Mouse (Mus musculus) adrenal gland, postnatal 10 days (tissue): ENCODE measurements around the gene Kmt2a. TPM values are rescaled to one million over a fixed set of nuclear protein-coding genes. Genes with fewer than 3 reads are reported as not detected.
A peak's percentile ranks its signal among the peaks of the same experiment; 100 is the strongest.

Experiments
- DNase-seq: peaks from one replicate; pipeline ENCODE4 v3.0.0; 2021; ENCODE audit warnings: mixed read lengths
- long read RNA-seq, 2 experiments: library from polyadenylated mRNA; stranded (forward); transcript quantifications; one replicate each; pipeline ENCODE4 v2.0.0; 2021
- total RNA-seq, 2 experiments: library from RNA; stranded (reverse); gene quantifications; 2 replicates each; pipeline ENCODE4 v1.2.3; 2021

Kmt2a gene
- 10 to 100 TPM; 21.4 to 34.8 TPM for total RNA-seq
- long read RNA-seq, experiment 1, partial matches to known transcripts, result 1 of 7 reads
- long read RNA-seq, experiment 1, other reads (novel, unspliced or antisense), result 6 of 7 reads
- long read RNA-seq, experiment 2, partial matches to known transcripts, result 0 of 8 reads
- long read RNA-seq, experiment 2, other reads (novel, unspliced or antisense), result 8 of 8 reads

DNA sequence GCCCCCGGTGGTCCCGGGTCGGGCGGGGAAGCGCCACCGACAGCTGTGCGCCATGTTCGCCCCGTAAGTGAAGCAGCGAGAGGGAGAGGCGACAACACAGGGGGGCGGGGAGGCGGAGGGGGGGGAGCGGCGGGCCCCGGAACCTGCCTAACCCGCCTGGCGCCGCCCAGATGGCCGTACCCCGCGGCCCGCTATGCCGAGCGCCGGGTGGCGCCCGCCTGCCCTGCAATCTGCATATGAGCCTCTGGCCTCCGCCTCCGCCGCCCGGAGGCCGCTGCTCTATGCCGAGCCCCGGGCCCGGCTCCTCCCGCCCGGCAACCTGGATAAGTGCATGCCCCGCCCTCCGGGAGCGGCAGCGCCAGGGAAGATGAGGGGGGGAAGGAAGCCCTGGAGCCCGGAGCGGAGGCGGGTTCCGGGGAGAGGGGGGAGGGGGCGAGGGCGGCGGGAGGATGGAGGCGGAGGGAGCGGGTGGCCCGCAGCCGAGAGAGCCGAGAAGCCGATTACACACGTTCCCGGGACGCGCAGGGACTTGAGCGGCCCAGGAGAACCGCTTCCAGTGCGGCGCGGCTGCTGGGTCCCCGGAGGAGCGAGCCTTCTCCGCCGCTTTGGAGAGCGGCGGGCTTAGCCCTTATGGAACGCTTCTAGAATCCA is at the start of gene Kmt2a:
Gene Kmt2a (minus strand): TSS at position 76 of the 651 bp plus-strand sequence.
- DNase-seq, result peak; percentile 100

DNA sequence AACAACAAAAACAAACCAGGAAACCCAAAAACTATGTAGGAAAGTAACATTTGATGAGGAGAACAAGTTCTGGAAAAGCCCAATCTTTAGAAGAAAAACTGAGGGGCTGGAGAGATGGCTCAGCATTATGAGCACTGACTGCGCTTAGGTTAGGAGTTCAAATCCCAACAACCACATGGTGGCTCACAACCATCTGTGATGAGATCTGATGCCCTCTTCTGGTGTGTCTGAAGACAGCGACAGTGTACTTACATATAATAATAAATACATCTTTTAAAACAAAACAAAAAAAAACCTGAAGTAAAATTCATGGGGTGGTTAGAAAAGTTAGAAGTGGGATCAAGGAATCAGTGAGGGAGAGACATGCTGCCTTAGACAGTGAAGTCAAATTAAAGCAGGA is 40.4 kb upstream of the Kmt2a start:
- DNase-seq, result no peak

DNA sequence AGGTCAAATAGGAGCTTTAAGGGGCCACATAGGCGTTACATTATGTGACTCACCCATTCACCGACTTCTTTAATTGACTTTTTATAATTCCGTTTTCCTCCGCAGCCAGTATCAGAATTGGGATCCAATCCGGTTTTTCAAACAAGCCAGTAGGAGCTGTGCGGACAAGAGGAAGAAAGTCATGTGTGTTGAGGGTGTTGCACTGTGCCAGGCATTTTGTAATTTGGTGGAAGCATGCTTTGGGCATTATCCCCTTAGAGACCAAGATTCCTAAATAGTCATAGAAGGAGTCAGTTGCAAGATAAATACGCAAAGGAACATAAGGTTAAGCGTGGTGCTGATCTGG is 40.0 kb upstream of the Kmt2a start:
- no peak for DNase-seq

DNA sequence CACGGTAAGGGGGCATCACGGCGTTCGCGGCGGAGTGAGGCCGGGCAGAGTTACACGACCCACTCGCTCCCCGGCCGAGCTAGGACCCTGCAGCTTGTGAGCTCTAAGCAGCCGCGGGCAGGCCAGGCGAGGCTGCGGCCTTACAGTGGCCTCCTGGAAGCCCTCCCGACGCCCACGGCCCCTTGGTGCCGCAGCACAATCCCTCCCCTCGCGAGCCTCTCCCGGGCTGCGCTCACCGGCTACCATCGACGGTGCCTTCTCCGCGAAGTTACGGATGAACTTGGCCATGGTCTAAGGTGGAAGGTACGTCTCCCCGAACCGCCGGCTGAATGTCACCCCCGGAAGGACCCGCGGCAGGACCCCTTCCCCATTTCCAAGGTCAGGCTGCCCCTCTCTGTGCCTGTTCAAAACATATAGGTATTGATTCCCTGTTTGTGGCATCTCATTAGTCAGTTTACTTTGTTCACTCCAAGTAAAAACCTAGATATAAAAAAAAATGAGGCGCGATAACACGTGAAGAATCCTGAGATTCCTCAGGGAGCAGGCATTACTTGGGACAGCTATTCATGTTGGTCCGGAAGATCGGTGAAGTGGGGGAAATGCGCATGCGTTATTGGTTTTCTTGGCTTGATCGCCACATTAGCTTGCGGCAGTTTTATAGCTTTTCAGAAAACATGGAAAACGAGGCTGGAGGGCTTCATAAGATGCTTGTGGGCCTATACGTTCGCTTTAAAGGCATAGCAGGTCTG is 39.5 kb upstream of the Kmt2a start, which contains the start of gene Atp5l:
Gene Atp5l (minus strand): TSS at position 369 of the 749 bp plus-strand sequence.
- peak; percentile 85 for DNase-seq

DNA sequence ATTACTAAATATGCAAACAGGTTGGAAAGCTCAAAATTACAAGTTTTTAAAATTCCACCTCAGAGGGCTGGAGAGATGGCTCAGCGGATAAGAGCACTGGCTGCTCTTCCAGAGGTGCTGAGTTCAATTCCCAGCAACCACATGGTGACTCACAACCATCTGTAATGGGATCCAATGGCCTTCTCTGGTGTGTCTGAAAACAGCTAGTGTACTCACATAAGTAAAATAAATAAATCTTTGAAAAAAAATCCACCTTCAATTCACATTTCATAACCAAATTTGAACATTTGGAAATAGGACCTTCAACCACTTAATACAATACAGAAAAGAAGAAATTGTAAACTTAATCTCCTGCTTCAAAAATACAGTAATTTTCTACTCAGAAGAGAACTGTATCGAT is 38.5 kb upstream of the Kmt2a start:
- no peak for DNase-seq

DNA sequence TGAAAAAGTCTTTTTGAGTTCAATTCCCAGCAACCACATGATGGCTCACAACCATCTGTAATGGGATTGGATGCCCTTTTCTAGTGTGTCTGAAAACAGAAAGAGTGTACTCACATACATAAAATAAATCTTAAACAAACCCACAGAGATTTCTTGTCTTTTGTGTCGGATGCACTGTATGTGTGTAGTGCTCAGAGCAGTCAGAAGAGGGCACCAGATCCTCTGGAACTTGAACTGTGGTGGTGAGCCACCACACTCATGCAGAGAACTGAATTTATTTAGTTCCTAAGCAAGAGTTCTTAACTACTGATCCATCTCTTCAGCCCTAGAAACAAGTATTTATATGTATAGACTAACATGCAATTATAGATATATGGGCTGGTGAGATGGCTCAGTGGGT is 35.1 kb upstream of the Kmt2a start:
- peak; percentile 49 for DNase-seq

DNA sequence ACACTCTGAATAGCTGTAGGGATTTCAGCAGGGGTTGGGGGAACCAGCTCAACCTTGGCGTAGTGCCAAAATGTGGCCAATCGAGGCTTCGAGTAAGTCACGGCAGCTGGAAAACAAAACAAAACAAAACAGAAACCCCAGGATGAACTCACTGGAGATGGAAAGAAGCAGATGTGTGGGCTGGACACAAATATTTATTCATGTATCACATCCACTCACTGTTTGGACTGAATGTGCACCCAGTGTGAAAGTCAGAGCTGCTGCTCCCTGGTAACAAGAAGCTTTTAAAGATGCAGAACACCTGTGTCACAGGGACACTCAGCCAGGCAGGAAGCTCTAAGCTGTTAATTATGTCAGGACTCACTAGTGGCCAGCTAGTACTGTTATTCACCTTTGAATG is 33.6 kb upstream of the Kmt2a start:
- no peak for DNase-seq

DNA sequence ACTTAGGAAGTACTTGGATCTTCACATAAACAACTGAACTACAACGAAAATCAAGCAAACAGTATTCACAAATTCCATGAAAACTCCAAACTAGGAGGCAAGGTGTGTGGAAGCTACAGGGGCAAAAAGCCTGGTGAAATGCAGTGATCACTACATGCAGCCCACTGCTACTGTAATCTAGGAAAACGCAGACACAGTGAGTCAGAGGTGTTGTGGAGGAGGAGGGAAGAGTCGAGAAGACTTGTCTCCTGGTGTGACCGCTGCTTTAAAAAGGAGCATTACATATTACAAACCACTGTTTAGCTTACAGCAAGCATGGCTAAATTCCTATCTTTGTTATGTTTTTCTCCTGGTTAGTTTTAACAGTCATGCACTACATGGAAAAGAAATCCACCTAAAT is 30.3 kb upstream of the Kmt2a start:
- DNase-seq, result no peak

DNA sequence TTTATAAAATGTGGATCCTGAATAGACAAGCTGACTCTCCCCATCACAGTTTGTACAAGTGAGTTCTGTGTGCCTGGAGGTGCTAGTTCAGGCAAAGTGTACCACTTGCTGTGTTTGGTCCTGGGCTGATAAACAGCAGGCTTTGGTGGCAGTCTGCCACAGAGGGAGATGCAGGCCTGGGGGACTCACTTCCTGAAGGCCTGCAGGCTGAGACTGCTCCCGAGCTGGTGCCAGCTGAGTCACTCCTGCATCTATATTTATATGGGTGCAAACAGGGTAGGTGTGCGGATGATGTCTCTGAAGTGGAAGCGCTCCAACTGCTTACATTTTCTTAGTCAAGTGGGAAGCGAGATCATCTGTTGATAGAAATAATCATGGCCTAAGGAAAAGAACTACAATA is 24.5 kb upstream of the Kmt2a start:
- peak; percentile 23 for DNase-seq

DNA sequence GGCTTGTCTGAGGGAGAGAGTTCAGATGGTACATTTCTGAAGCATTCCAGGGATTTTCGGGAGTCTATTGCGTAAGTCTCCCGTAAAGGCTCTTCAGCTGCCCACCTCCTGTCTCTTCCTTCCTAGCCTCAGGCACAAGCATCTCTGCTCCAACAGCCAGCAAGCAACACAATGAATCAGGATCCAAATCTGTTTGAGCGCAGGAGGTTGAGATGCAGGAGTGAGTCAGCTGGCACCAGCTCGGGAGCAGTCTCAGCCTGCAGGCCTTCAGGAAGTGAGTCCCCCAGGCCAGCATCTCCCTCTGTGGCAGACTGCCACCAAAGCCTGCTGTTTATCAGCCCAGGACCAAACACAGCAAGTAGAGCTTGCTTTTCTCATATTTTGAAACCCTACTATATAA is 23.9 kb upstream of the Kmt2a start:
- peak; percentile 77 for DNase-seq

DNA sequence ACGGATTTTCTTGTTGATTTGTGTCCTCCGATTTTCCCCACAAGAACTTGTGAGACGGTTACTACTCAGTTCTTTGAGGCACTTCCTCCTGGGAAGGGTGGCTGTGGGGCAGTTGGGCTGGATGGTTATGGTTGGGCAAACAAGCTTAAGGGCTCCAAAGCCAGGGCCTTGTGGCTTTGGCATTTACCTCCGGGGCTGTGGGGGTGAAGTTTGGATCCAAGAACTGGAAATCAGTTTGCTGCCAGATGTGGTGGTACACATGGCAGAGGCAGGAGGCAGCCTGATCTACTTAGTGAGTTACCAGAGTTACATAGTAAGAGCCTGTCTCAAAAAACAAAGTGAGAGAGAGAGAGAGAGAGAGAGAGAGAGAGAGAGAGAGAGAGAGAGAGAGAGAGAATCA is 22.8 kb upstream of the Kmt2a start:
- no peak for DNase-seq

DNA sequence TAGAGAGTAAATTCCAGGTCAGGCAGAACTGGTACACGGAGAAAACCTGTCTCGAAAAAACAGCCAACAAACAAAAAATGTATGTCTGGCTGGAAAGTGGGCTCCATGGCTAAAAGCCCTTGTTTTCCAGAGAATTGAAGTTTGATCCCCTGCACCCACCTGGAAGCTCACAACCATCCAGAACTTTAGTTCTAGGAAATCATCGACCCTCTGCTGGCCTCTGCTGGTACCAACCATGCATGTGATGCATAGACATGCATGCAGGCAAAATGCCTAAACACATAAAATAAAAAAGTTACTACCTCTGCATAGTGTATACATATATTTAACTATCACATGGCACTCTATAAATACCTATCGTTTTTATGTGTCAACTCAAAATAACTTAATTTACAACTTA is 19.3 kb upstream of the Kmt2a start:
- no peak for DNase-seq

DNA sequence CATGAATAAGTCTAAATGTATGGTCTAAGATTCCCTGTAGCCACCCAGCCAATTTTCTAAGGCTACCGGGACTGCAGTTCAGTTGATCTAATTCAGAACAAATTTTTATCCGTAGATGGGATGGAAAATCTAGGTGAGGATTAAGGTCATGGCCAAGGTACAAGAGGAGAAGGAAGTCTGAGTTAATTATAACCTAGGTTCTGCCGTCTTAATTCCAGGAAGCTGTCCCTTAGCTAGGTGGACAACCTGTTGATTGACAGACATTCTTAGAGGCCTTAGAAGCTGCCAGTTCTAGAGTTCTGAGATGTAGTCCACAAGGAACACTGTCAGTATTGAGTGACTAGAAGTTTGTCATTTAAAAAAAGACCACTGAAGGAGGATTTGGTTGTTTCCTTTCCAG is 18.6 kb upstream of the Kmt2a start:
- DNase-seq, result no peak

DNA sequence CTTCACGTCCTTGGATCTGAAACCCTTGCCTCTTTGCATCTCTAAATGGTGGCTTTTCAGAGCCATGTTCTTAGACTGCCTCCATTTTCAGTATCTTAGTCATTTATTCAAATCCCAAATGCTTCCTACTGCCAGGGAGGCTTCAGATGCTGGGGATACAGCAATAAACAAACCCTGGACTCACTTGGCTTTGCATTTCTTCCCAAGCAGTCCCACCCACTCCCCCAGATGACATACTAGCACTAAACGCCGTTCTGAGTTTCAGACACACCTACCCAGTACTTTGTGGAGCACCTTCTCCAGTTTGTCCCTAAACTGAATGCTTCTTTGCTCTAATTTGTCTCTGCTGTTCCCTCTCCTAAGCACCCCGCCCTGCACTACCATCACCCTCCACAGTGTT is 15.9 kb upstream of the Kmt2a start:
- DNase-seq, result no peak

DNA sequence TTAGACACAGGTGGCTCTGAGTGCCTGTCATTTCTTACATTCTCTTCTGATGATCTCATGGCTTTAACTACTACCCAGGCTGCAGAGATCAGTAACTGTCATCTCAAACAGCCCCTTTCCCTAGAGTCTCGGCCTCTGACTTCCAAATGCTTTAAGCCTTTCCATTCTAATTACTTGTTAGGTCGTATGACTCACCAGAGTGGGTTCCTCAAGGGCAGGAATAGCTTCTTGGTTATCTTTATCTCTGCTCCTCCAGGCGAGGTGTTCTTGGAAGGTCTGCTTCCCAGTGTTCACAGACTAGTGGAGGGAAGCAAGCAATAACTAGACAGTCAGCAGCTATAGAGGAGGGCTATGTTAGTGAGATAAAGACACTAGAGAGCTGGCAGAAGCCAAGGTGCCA is 11.6 kb upstream of the Kmt2a start:
- DNase-seq, result no peak

DNA sequence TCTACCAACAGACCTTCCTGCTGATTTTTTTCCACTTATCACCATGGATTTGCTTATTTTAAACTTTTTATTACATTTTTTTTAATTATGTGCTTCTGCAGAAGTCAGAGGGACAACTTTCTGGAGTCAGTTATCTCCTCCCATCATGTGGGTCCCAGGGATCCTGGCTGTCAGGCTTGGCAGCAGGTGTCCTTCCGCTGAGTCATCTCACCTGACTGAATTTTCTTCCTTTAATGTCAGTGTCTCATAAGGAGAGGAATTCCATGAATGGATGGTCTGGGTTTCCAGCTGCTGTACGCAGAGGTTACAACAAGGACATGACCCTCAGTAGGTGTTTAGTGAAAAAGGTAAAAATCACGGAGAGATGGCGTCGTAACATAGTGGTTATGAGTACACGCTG is 10.1 kb upstream of the Kmt2a start:
- no peak for DNase-seq

DNA sequence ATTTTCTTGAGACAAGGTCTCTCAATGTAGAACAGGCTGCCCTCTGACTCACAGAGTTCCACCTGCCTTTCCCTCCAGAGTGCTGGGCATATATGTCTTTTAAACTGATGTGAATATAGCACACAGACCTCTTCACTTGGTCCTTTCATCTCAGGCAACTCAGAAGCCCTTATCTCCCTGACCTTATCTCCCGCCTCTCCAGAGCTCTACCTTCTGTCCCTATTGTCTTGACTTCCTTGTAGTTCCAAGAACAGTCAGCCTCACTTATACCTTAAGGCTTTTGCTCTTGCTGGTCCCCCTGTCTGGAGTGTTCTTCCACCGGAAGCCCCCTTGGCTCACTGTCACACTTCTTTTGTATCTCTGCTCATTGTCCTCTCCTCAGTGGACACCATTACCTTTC is 9.0 kb upstream of the Kmt2a start:
- no peak for DNase-seq

DNA sequence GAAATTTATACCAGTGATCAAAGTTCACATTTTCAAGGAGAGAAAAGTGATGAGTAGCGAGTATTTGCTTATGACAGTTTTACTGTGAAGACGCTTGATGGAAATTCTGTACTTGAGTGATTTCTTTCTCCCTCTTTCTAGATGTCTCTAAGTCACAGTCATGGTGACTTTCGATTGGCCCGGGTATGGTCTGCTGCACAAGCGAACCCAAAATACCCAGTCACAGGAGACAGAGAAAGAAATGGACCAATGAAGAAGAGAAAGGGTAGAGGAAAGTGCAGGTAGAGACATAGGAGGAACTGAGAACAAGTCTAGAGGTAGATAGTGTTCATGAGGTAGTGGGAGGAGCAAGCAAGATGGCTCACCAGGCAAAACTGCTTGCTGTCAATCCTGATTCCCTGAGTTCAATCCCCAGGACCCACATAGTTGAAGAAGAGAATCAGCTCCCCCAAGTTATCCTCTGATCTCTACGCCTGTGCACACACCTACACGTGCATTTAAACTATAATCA is 7.1 kb upstream of the Kmt2a start:
- no peak for DNase-seq

DNA sequence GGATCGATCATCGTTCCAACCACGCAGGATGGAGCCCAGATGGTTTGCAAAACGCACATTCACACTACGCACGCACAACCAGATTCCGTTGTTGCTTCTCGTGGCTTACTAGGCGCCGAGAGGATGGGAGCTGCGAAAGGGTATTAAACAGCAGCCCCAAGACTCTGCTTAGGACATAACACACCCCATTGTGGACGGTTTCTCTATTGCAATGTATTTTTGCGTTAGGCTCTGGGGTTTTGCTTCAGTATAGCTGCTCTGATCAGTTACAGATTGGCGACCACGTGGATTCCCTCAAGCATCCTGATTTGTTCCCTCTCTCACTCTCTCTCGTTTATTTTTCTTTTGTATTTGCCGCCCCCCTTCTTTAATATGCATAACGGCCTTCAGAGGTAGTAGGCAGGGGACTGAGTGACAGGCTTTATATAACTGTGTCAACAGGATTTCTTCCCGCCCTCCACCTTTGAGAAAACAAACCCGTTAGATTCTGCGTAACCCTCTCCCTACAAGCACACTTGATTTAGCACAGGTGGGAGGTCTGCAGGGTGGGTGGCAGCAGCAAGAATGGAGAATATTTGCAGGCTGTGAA is 2.0 kb upstream of the Kmt2a start:
- DNase-seq, result no peak

DNA sequence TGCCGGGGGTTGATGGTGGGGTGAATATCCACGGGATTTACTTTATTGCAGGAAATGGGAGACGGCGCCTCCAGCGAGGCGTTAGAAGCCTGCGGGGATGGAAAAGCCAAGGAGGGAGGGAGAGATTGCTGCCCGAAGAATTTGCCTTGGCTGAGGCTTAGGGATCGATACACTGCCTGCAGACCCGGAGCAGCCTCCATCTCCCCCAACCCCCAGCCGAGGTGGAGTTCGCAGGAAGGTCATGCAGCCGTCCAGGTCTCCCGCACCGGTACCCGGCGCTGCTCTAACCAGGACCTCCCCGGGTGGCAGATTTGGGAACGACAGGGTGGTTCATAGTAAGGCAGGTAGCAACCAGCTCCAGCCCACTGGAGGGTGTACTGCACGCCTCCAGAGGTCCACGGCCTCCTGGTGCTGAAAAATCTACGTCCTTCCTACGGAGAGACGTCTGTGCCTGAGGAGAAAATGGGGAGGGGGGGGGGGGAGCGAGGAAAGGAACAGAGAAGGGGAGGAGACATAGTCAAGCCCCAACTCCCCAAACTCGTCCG is 1.4 kb upstream of the Kmt2a start:
- DNase-seq, result peak; percentile 58

DNA sequence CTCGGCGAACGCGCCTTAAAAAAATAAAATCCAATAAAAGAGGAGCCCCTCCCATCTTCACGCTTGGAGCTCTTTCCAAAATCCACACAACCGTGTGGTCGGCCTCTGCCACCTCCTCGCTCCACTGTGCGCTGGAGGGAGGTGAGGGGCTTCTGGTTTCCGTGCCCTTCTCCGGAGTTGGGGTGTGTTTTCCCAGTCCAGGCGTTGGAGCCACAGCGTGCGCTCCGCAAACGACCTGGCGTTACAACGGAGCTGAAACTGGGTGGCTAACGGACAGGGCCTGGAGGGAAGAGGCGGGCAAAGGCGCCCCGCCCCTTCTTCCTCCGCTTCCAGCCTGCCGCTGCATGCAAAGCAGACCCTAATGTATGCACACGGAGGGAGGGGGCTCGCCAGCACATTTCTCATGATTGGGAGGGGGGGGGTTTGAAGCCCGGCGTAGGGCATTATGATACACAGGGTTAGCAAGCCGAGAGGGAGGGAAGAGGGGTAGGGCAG is 892 bp upstream of the Kmt2a start:
- peak; percentile 85 for DNase-seq

DNA sequence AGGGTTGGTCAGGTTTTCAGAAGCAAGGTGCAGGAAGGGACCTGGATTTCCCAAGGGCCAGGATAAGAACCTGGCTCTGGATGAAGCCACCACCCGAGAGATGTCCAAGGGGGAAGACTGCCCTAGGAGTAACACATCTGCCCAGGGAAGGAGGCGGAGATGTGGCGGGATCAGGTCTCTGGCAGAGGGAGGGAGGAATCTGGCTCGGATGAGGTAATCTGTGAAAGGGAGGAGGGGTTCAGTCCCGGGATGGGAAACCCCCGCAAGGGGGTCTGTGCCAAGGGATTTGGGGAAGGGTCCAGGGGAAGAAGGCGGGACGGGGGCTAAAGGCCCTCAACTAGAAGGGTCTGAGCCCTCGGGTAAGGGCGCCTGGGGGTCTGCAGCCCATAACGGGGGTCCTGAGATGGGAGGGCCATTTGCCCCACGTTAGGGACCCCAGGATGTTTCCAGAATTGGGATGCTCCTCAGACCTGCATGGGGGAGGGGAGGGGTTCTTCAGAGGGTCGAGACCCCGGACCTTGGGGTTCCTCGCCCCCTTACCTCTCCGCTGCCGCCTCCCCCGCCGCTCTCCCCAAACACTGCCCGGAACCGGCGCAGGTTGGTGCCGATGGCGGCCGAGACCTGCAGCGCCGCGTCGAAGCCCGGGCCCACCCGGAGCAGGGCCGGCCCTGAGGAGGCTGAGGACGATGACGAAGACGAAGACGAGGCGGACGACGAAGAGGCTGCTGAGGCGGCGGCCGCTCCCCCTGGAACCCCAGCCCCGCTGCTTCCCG is 601 bp downstream of the Kmt2a start:
- peak; percentile 37 for DNase-seq
